Mouse (Mus musculus): ENCODE measurements around the gene Mecp2. TPM values are rescaled to one million over a fixed set of nuclear protein-coding genes. Genes with fewer than 3 reads are reported as not detected.
A peak's percentile ranks its signal among the peaks of the same experiment; 100 is the strongest.

The Mecp2 gene
- polyA plus RNA-seq, 1 experiment from 2014 or later, result 10.5 TPM

GRCm38 (mm10) chrX:74084946-74085498, 50.1 kb downstream of the Mecp2 start:
- Histone ChIP-seq H3K4me1 (replicated peaks) (peaks cover 12% of the 10 kb centered on the region; the same call in 1 of the 2 replicates), H3K4me2 (peak overlapping the region; percentile 65), H3K27ac (peak overlapping the region; percentile 96), H3K9ac (peak overlapping the region; percentile 84), H3K9me3 (replicated peaks) (no peaks in the 10 kb centered on the region), H3K4me3 (peak overlapping the region; percentile 68), H3K27me3 (no peaks in the 10 kb centered on the region), H3K36me3 (no peaks in the 10 kb centered on the region)
- peak; percentile 80 for ATAC-seq (replicated peaks; ENCODE audit: insufficient number of reproducible peaks, insufficient read depth, low FRiP score, low read depth)
- WGBS, result 8% methylated on average over 48 of the region's 56 CpGs

GRCm38 (mm10) chrX:74084276-74084837, 50.8 kb downstream of the Mecp2 start:
- Histone ChIP-seq H3K9ac (peak overlapping the region; percentile 84), H3K4me1 (replicated peaks) (peaks cover 12% of the 10 kb centered on the region; the same call in 1 of the 2 replicates), H3K9me3 (replicated peaks) (no peaks in the 10 kb centered on the region), H3K36me3 (no peaks in the 10 kb centered on the region), H3K27me3 (no peaks in the 10 kb centered on the region), H3K4me3 (peak overlapping the region; percentile 68), H3K27ac (peak overlapping the region; percentile 96), H3K4me2 (peak overlapping the region; percentile 65)
- 13% methylated on average over 17 of the region's 17 CpGs for WGBS
- ATAC-seq (replicated peaks; ENCODE audit: insufficient number of reproducible peaks, insufficient read depth, low FRiP score, low read depth), result no peak

GRCm38 (mm10) chrX:74070794-74071193, 64.4 kb downstream of the Mecp2 start:
- Histone ChIP-seq H3K27ac (no peak overlapping the region), H3K9me3 (replicated peaks) (no peaks in the 10 kb centered on the region), H3K27me3 (no peaks in the 10 kb centered on the region), H3K4me1 (replicated peaks) (no peaks in the 10 kb centered on the region), H3K9ac (no peak overlapping the region), H3K4me3 (no peak overlapping the region), H3K36me3 (no peaks in the 10 kb centered on the region), H3K4me2 (no peak overlapping the region)
- ATAC-seq (replicated peaks; ENCODE audit: insufficient number of reproducible peaks, insufficient read depth, low FRiP score, low read depth), result no peak

- no peaks in the 10 kb centered on the region for H3K36me3 ChIP-seq
- no peaks in the 10 kb centered on the region for H3K9me3 ChIP-seq (replicated peaks)
- H3K9ac ChIP-seq, result no peak overlapping the region
- WGBS, result 54% methylated on average over 9 of the region's 9 CpGs
- H3K4me3 ChIP-seq, result no peak overlapping the region
- H3K4me1 ChIP-seq (replicated peaks), result no peaks in the 10 kb centered on the region
- H3K4me2 ChIP-seq, result no peak overlapping the region
- ATAC-seq (replicated peaks; ENCODE audit: insufficient number of reproducible peaks, insufficient read depth, low FRiP score, low read depth), result 0 out of 2 replicates have a peak, but pooled peaks have one; percentile 50
- H3K27me3 ChIP-seq, result no peaks in the 10 kb centered on the region
- peak overlapping the region; percentile 37; the same call in 1 of the 2 replicates for H3K27ac ChIP-seq
Measured at GRCm38 (mm10) chrX:74067891-74068290, 67.3 kb downstream of the Mecp2 start.

GRCm38 (mm10) chrX:74045107-74045506, 90.1 kb downstream of the Mecp2 start:
- Histone ChIP-seq H3K27me3 (no peaks in the 10 kb centered on the region), H3K36me3 (no peaks in the 10 kb centered on the region), H3K4me1 (replicated peaks) (peaks cover 4% of the 10 kb centered on the region), H3K9me3 (replicated peaks) (no peaks in the 10 kb centered on the region), H3K9ac (no peak overlapping the region), H3K4me2 (no peak overlapping the region), H3K27ac (no peak overlapping the region), H3K4me3 (no peak overlapping the region)
- 19% methylated on average over 1 of the region's 1 CpGs for WGBS
- no peak for ATAC-seq (replicated peaks; ENCODE audit: insufficient number of reproducible peaks, insufficient read depth, low FRiP score, low read depth)

- H3K9me3 ChIP-seq (replicated peaks), result no peaks in the 10 kb centered on the region
- H3K27ac ChIP-seq, result no peak overlapping the region
- H3K9ac ChIP-seq, result no peak overlapping the region
- no peaks in the 10 kb centered on the region for H3K4me1 ChIP-seq (replicated peaks)
- peaks cover 8% of the 10 kb centered on the region; the same call in 1 of the 2 replicates for H3K36me3 ChIP-seq
- no peak for ATAC-seq (replicated peaks; ENCODE audit: insufficient number of reproducible peaks, insufficient read depth, low FRiP score, low read depth)
- 76% methylated on average over 5 of the region's 5 CpGs for WGBS
- H3K4me3 ChIP-seq, result no peak overlapping the region
- no peaks in the 10 kb centered on the region for H3K27me3 ChIP-seq
- no peak overlapping the region for H3K4me2 ChIP-seq
Measured at GRCm38 (mm10) chrX:74037702-74038375, 97.3 kb downstream of the Mecp2 start.

- 38% methylated on average over 1 of the region's 1 CpGs for WGBS
- Histone ChIP-seq H3K36me3 (no peaks in the 10 kb centered on the region; the same call in 1 of the 2 replicates), H3K27ac (peak overlapping the region; percentile 49; the same call in 1 of the 2 replicates), H3K4me1 (replicated peaks) (peaks cover 18% of the 10 kb centered on the region; the same call in 1 of the 2 replicates), H3K27me3 (0 out of 2 replicates have a peak, but pooled peaks cover 3% of the 10 kb centered on the region), H3K4me3 (no peak overlapping the region), H3K9me3 (replicated peaks) (no peaks in the 10 kb centered on the region), H3K9ac (no peak overlapping the region), H3K4me2 (no peak overlapping the region)
- no peak for ATAC-seq (replicated peaks; ENCODE audit: insufficient number of reproducible peaks, insufficient read depth, low FRiP score, low read depth)
Measured at GRCm38 (mm10) chrX:74030000-74030399, 105.2 kb downstream of the Mecp2 start.

GRCm38 (mm10) chrX:74023188-74024049, 111.7 kb downstream of the Mecp2 start, which contains the start of gene Irak1:
Irak1 (minus strand) TSS chrX:74023918.
- Histone ChIP-seq H3K4me1 (replicated peaks) (peaks cover 7% of the 10 kb centered on the region), H3K27ac (peak within 1 kb of the TSS; percentile 83), H3K9ac (peak within 1 kb of the TSS; percentile 71), H3K9me3 (replicated peaks) (no peaks in the 10 kb centered on the region), H3K4me2 (peak within 1 kb of the TSS; percentile 68), H3K27me3 (no peaks in the 10 kb centered on the region), H3K36me3 (no peaks in the 10 kb centered on the region), H3K4me3 (peak within 1 kb of the TSS; percentile 71)
- peak; percentile 89 for ATAC-seq (replicated peaks; ENCODE audit: insufficient number of reproducible peaks, insufficient read depth, low FRiP score, low read depth)
- 15% methylated on average over 59 of the region's 72 CpGs for WGBS

GRCm38 (mm10) chrX:74022795-74023187, 112.4 kb downstream of the Mecp2 start:
- no peak for ATAC-seq (replicated peaks; ENCODE audit: insufficient number of reproducible peaks, insufficient read depth, low FRiP score, low read depth)

GRCm38 (mm10) chrX:74014597-74014996, 120.6 kb downstream of the Mecp2 start:
- ATAC-seq (replicated peaks; ENCODE audit: insufficient number of reproducible peaks, insufficient read depth, low FRiP score, low read depth), result no peak
- no peak overlapping the region for H3K4me2 ChIP-seq
- H3K27ac ChIP-seq, result no peak overlapping the region
- H3K9ac ChIP-seq, result no peak overlapping the region
- no peaks in the 10 kb centered on the region for H3K27me3 ChIP-seq
- H3K4me1 ChIP-seq (replicated peaks), result no peaks in the 10 kb centered on the region
- H3K36me3 ChIP-seq, result peaks cover 10% of the 10 kb centered on the region
- no peak overlapping the region for H3K4me3 ChIP-seq
- no peaks in the 10 kb centered on the region for H3K9me3 ChIP-seq (replicated peaks)
- WGBS, result 87% methylated on average over 1 of the region's 1 CpGs

More at GRCm38 (mm10) chrX:74022795-74023187, 112.4 kb downstream of the Mecp2 start:
- peak overlapping the region; percentile 71 for H3K9ac ChIP-seq
- WGBS, result 26% methylated on average over 6 of the region's 6 CpGs
- H3K27ac ChIP-seq, result peak overlapping the region; percentile 83; the same call in 1 of the 2 replicates
- peak overlapping the region; percentile 71 for H3K4me3 ChIP-seq
- H3K4me1 ChIP-seq (replicated peaks), result peaks cover 7% of the 10 kb centered on the region
- no peaks in the 10 kb centered on the region for H3K27me3 ChIP-seq
- H3K9me3 ChIP-seq (replicated peaks), result no peaks in the 10 kb centered on the region
- peak overlapping the region; percentile 68 for H3K4me2 ChIP-seq
- H3K36me3 ChIP-seq, result no peaks in the 10 kb centered on the region

- 65% methylated on average over 8 of the region's 8 CpGs for WGBS
- Histone ChIP-seq H3K4me1 (replicated peaks) (no peaks in the 10 kb centered on the region), H3K27me3 (no peaks in the 10 kb centered on the region), H3K9ac (no peak overlapping the region), H3K4me3 (no peak overlapping the region), H3K4me2 (no peak overlapping the region), H3K36me3 (no peaks in the 10 kb centered on the region), H3K27ac (no peak overlapping the region), H3K9me3 (replicated peaks) (no peaks in the 10 kb centered on the region)
- ATAC-seq (replicated peaks; ENCODE audit: insufficient number of reproducible peaks, insufficient read depth, low FRiP score, low read depth), result no peak
Measured at GRCm38 (mm10) chrX:74008063-74008462, 127.1 kb downstream of the Mecp2 start.

Data from heart, embryonic 15.5 days (tissue).